Mouse (Mus musculus) urinary bladder, adult 2 months (tissue): ENCODE data around the gene Wbp2nl. TPM values are rescaled to one million over a fixed set of nuclear protein-coding genes. Genes with fewer than 3 reads are reported as not detected.

ENCODE experiments used
- DNase-seq: peaks from one replicate; pipeline ENCODE4 v3.0.0; 2022; ENCODE audit warnings: low spot score
- polyA plus RNA-seq: library from polyadenylated mRNA; depleted of rRNA; stranded (reverse); fragments of >200 nt; gene quantifications from 2 replicates; pipeline ENCODE4 v1.2.3, GENCODE M21; 2012

The Wbp2nl gene
- polyA plus RNA-seq, 1 experiment, result not detected

DNA sequence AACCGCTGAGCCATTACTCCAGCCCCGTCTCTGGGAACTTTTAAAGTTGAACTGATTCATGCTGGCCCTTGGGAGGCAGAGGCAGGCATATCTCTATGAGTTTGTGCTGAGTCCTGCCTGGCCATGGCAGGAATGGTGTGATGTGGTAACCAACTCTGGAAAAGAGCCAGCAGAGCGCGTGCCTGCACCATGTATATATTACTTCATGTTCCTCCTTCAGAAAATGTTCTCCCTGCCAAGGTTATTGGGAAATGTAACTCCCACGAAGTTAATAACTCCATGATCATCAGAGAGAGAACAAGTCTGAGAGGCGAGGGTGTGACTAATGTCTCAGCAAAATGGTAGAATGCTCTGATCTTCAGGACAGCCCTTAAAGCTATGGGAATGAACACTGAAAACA lies 19.1 kb downstream of the Wbp2nl start:
- no peak for DNase-seq

DNA sequence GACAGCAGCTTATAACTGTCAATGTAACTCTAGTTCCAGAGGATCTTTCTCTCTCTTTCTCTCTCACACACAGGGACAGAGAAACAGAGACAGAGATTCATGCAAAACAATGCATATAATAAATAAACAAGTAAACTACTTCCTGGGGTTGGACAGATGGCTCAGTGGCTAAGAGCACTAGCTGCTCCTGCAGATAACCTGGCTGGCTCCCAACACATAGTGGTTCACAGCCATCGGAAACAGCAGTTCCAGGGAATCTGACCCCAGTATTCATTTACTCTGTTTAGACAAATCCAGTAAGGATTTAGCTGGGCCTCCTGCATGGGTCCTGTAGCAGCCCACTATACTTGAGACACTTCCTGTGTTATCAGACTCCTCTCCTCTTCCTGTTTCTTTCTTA lies 20.9 kb downstream of the Wbp2nl start:
- DNase-seq, result no peak

GRCm38 (mm10) chr15:82322195-82322594 lies 23.4 kb downstream of the Wbp2nl start:
- DNase-seq, result no peak

DNA sequence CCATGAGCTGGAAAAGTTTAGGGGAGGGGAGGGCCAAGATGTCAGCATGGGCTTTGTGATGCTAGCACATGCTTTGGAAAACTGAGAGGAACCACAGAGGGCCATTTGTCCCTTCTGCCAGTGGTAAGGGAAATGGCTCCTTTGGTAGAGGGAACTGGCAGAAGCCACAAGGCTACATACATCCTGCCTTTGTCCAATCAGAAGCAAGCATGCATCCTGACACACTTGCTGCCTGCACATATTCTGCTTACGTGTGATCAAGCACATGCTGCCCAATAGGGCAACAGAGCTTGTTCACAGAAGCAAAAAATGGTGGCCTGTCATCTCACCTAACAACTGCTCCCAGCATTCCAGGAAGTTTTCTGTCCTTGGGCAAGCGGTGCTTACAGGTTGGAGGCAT lies 26.6 kb downstream of the Wbp2nl start:
- DNase-seq, result no peak

- DNase-seq, result no peak
Measured at GRCm38 (mm10) chr15:82335194-82335593, 36.4 kb downstream of the Wbp2nl start.

DNA sequence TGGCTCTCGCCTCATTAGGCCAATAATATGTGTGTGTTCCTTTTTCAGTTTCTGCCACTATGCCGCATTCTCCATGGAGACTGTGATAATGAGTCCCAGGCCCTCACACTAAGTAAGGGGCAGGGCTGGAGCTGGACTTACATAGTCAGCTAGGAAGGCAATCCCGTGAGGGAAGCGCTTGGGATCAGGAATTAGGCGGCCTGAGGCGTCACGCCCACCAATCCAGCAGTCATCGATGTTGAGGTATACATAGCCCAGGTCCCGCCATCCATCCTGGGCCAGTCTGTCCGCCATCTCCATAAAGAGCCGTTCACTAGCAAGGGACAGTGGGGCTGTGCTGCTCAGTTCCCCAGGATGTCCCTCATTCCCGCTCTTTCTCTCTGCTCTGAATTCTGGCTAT lies 37.9 kb downstream of the Wbp2nl start:
- no peak for DNase-seq

GRCm38 (mm10) chr15:82337875-82338274 lies 39.1 kb downstream of the Wbp2nl start:
- no peak for DNase-seq

DNA sequence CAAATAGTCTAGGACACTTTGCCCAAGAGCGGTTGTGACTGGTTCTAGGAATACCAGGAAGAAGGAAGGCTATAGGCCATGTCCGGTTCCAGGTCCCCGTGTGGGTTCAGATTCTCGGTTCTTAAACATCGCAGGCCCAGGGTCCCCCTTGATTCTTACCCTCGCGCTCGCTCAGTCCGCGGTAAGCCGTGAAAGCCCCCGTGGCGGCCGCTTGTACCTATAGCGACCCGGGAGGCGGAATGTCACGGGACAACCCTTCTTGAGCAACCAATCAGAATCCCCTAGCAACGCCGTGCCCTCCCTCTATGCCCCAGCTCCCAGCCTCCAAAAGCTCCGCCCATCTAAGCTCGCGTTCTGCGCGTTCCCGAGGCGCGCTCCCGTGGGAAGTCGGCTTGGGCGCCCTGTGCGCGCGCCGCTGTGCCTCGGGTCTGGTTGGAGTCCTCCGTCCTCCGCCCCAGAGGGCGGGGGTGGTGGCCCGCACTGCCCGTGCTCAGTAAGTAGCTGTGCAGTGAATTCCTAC lies 39.9 kb downstream of the Wbp2nl start, which contains the start of the genes Naga, Pheta2 and Smdt1:
TSS of gene Naga (minus strand) at position 333 of the 520 bp plus-strand sequence.
TSS of gene Pheta2 (plus strand) at position 350 of the 520 bp plus-strand sequence.
TSS of gene Smdt1 (plus strand) at position 367 of the 520 bp plus-strand sequence.
- peak; percentile 88 for DNase-seq

GRCm38 (mm10) chr15:82339150-82339549 lies 40.4 kb downstream of the Wbp2nl start:
- DNase-seq, result no peak

DNA sequence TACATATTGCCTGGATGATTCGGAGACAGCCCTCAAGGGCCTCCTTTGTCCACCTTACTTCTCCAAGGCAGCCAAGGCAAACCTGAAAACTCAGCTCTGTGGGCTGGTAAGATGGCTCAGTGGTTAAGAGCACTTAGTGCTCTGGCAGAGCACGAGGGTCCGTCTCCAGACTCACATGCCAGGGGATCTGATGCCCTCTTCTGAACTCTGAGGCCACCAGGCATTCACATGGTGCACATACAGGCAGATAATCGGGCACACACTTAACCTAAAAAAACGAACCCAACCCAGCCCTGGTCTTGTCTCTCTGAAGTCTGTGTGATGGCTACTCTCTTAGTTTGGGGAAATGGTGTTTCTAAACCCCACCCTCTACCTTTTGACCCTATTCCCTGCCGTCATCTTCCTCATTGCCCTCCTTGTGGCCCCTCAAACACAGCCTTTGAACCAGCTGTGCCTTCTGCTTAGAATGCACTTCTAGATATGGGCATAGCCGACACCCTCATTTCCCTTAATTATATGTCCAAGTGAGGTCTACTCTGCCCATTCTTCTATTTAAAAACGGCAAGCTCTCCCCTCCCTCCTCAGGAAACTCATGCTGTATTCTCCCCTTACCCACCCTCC lies 41.0 kb downstream of the Wbp2nl start:
- DNase-seq, result no peak

DNA sequence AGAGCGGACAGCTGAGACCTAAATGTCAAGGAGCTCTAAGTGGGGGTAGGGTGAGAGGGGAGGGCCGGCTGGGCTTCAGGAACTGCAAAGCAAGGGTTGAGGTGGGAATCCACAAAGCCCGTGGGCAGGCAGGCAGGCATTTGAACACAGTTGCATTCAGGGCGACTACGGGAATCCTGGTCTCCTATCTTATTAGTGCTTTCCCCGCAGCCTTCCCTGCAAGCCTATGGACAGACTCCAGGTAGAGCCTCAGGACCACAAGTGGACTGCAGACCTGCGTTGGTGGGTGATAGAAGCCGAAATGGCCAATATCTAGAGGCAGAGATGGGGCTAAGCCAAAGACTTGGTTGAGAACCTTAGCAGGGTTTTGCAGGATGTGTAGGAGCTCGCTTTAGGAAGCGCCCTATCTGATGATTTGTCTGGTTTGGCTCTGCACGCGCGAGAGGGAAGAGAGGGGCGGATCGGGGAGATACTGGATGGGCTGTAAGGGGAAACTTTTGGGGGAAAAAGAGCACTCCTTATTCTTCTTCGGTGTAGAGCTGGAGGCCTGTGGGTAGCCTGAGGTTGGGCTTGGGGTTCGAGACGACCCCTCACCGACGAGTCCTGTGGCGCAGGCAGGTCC lies 41.8 kb downstream of the Wbp2nl start:
- no peak for DNase-seq

DNA sequence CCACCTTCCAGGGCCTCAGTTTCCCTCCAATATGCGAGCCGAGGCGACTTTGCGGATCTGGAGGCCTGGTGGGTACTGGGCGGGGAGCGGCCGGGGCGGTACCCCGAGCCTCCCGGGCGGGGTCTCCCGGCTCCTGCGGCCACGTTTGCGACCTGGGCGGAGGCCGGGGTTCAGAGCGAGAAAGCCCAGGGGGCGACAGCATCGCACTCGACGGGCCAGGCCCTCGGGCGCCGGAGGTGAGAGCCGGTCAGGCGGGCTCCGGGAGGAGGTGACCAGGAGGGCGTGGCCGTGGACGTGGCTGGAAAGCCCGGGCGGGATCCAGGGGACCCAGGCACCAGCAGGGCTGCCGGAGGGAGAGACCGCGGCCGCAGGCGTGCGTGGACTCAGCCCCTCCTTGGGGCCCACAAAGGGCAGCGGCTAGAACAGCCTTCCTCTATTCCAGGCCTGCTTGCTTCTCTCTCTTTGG lies 42.3 kb downstream of the Wbp2nl start:
- DNase-seq, result peak; percentile 61

GRCm38 (mm10) chr15:82341675-82342542 lies 43.2 kb downstream of the Wbp2nl start:
- no peak for DNase-seq

GRCm38 (mm10) chr15:82342543-82342935 lies 43.8 kb downstream of the Wbp2nl start:
- no peak for DNase-seq

GRCm38 (mm10) chr15:82343368-82344287 lies 44.9 kb downstream of the Wbp2nl start:
- DNase-seq, result no peak

- no peak for DNase-seq
Measured at GRCm38 (mm10) chr15:82344971-82345370, 46.2 kb downstream of the Wbp2nl start.

DNA sequence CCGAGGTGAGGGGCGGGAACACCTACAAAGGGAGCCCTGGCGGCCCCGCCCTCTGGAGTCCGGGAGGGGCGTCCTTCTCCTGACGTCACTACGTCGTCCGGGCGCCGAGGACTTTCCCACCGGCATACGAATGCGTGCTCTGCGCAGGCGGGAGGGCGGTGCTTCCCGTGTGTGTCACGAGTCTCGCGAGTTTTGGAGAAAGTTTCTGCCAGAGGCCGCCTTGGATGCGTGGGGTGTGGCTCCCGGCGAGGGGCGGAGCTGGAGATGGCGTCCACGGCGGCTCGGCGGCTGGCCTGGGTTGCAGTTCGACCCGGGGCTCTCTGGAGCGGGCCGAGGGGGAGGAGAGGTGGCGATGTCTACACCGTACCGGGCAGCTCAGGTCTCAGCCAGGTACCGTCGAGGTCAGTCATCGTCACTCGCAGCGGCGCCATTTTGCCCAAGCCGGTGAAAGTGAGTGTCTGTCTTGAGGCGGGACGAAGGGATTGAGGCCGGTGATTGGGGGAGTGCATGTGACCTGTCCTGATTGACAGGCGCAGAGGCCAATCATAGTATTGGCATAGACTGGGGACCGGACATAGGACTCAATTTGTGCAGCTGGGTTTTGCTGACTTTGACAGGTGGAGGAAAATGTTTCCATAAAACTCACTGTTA lies 47.2 kb downstream of the Wbp2nl start:
- peak; percentile 94 for DNase-seq

- DNase-seq, result no peak
Measured at GRCm38 (mm10) chr15:82346580-82347302, 48.0 kb downstream of the Wbp2nl start.

DNA sequence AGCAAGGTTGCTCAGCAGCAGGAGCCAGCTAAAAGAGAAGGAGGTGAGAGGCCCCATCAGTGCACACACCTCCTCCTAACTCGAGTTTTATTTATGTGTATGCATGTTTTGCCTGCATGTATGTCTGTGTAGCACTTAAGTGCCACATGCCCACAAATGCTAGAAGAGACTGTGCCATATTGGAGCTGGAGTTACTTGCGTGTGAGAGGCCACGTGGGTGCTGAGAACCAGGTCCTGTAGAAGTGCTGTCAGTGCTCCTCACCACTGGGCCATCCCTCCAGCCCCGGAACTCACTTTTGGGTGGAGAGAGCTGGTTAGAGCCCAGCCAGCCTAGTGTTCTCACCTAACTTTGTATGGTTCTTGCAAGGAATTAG lies 48.5 kb downstream of the Wbp2nl start:
- no peak for DNase-seq

DNA sequence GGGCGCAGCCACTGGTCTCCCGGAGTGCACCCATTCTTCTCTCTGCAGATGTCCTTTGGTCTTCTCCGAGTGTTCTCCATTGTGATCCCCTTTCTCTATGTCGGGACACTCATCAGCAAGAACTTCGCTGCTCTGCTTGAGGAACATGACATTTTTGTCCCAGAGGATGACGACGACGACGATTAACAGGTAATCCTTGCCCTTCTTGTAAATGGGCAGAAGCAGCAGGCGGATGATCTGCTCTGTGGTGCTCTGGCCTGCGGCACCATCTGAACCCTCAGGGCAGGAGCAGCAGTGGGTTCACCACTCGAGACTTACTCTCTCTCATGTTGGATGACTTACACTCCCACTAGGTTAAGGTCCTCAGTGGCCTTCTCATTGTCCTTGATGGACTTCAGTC lies 49.1 kb downstream of the Wbp2nl start:
- no peak for DNase-seq
